Mouse (Mus musculus) frontal cortex, adult (tissue): Measurements from ENCODE around the gene Treml2.
"Not testable (repeated sequence)": the region's sequence is repeated elsewhere in the genome, so short reads cannot be mapped to it uniquely, and the experiment has no call there.

Source experiments
- ATAC-seq: cut with Nextera tagmentation; 2 replicates; pipeline ENCODE4 v1.9.2; 2017; ENCODE audit warnings: mild to moderate bottlenecking, moderate library complexity, mixed read lengths; ENCODE audit not compliant: low TSS enrichment

Treml2 gene

DNA sequence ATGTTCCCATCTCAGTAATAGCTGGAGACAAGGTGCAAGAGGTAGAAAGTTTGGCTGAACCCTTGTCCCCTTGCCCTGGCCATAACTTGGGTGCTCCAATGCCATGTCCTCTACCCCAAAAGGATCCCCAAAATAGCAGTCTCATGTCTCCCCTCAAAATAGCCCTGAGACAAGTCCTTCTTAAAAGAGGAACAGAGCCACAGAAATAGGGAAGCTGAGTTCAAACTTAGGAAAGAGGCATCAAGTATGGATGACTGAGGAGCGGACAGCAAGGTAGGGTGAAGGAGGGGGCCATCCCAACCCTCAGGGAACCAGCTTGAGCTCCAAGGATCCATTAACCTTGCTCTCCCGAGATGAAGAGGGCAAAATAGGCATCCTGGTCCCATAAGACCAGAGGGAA, 48.0 kb downstream of the Treml2 start:
- ATAC-seq: no peak

DNA sequence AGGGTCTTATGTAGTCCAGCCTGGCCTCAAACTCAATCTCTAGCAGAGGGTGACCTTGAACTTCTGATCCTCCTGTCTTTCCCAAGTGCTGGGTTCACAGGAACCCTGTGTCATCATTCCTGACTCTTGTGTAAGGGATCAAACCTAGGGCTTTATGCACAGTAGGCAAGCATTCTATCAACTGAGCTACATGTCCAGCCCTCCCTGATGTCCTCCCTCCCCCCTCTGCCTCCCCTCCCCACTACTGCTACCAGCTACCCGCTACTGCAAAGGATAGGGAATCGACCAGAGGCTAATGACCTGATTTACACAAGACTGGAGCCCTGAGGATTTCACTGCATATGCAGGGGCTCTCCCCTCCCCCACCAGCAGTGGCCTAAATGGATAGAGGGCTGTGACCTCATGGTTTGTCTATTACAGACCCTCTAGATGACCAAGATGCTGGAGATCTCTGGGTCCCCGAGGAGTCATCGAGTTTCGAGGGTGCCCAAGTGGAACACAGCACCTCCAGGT, 51.4 kb downstream of the Treml2 start:
- no peak for ATAC-seq

- ATAC-seq: not testable (repeated sequence)
Observed at GRCm38 (mm10) chr17:48352976-48353375, 53.7 kb downstream of the Treml2 start.

- ATAC-seq: no peak
Observed at GRCm38 (mm10) chr17:48355822-48356221, 56.5 kb downstream of the Treml2 start.

DNA sequence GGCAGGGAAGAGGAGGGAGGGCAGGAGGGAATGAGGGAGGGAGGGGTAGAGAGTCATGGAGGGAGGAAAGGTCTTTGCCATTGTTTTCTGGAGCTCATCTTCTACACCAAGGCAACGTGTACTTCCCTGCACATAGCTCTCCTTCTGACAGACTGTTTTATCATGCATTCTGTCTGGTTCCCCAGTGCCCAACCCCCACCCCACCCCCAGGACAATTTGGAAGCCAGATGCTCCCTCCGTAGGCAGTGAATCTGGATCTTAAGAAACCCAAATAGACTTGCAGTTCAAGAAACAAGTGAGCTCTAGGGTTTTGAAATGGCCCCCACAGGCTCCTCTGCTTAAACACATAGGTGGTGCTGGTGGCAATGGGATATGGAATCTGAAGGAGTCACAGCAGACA, 58.6 kb downstream of the Treml2 start:
- peak; percentile 64 for ATAC-seq

- no peak for ATAC-seq
Observed at GRCm38 (mm10) chr17:48359616-48360015, 60.3 kb downstream of the Treml2 start, which contains the start of gene Treml1. Gene Treml1 (plus strand): TSS chr17:48359916.

DNA sequence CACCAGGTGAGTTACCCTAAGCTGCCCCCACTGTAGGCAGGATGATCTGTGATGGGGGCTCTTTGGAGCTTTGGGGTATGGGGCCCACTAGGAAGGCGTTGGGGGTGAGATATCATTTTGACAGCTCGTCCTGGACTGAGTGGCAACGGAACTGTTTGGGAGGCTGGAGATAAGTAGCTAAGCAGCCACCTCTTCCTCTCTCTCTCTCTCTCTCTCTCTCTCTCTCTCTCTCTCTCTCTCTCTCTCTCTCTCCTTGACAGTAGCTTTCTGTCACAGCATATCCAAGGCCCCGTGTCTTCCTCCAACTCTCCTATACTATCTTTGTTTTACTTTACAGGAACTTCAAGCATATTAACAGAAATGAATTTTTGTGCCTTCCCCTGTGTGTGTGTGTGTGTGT, 61.2 kb downstream of the Treml2 start:
- no peak for ATAC-seq
